21 mouse cellular contexts compared by ENCODE assay signal in genomic region chr13:26699062-26699684, GRCm38 (mm10).
DNase-seq lines count a peak whose midpoint lies in the region; ATAC-seq and TF ChIP-seq lines count a peak whose summit lies in the region.
"Had no signal": no experiment of that assay in that cellular context is flagged by ENCODE, and none has a peak within 500 bp of the region (broad histone marks: within the 10 kb centered on the region; RNA-seq: fewer than 3 reads in every experiment).

No protein-coding gene starts in this region.

- TF ChIP-seq CTCF in brain, embryonic 14.5 days (IDR thresholded peaks at IDR 0.05; ENCODE audit: borderline replicate concordance, extremely low read depth, insufficient read depth, insufficient read length) = no peak
- TF ChIP-seq CTCF in heart, adult 2 months (IDR thresholded peaks at IDR 0.05) = no peak

- no peaks in the 10 kb centered on the region for H3K9me3 ChIP-seq in hindbrain, embryonic 10.5 days
- H3K9me3 ChIP-seq in midbrain, embryonic 10.5 days (replicated peaks) = no peaks in the 10 kb centered on the region
- no peaks in the 10 kb centered on the region for H3K9me3 ChIP-seq in heart, embryonic 11.5 days (replicated peaks; ENCODE audit: control insufficient read depth, low read length)
- H3K9me3 ChIP-seq: embryonic facial prominence, embryonic 13.5 days; heart, embryonic 12.5 days; intestine, embryonic 15.5 days; kidney, embryonic 15.5 days; limb, embryonic 10.5 days; neural tube, embryonic 12.5 days had no signal

- no peak overlapping the region; the same call in 1 of the 2 replicates for H3K27ac ChIP-seq in hindbrain, embryonic 10.5 days
- peak overlapping the region; percentile 43; the same call in 1 of the 2 replicates for H3K27ac ChIP-seq in midbrain, embryonic 10.5 days (replicated peaks)
- H3K27ac ChIP-seq in heart, adult 2 months = no peak overlapping the region
- no peak overlapping the region for H3K27ac ChIP-seq in heart, embryonic 11.5 days (ENCODE audit: low read depth, low read length)
- H3K27ac ChIP-seq: embryonic facial prominence, embryonic 13.5 days; intestine, embryonic 15.5 days; kidney, embryonic 15.5 days; limb, embryonic 10.5 days; macrophage; neural tube, embryonic 12.5 days had no signal

- 21% methylated on average over 4 of the region's 4 CpGs for WGBS in hindbrain, embryonic 10.5 days
- 33% methylated on average over 4 of the region's 4 CpGs for WGBS in midbrain, embryonic 10.5 days
- WGBS in heart, adult 2 months = 72% methylated on average over 4 of the region's 4 CpGs
- WGBS in heart, embryonic 11.5 days (ENCODE audit: insufficient replicate concordance) = 60% methylated on average over 4 of the region's 4 CpGs

- intact Hi-C loops in heart, adult 2 months (cut with DNase I) = no loop called here

- no peaks in the 10 kb centered on the region for H3K27me3 ChIP-seq in hindbrain, embryonic 10.5 days (ENCODE audit: insufficient read depth, poor library complexity, severe bottlenecking)
- H3K27me3 ChIP-seq in midbrain, embryonic 10.5 days (ENCODE audit: low read depth, poor library complexity, severe bottlenecking) = no peaks in the 10 kb centered on the region
- no peaks in the 10 kb centered on the region for H3K27me3 ChIP-seq in heart, adult 2 months (ENCODE audit: control insufficient read depth, insufficient read depth, low read length)
- no peaks in the 10 kb centered on the region for H3K27me3 ChIP-seq in heart, embryonic 11.5 days (ENCODE audit: control insufficient read depth, insufficient read depth, low read length)
- H3K27me3 ChIP-seq: embryonic facial prominence, embryonic 13.5 days; heart, embryonic 12.5 days; intestine, embryonic 15.5 days; kidney, embryonic 15.5 days; neural tube, embryonic 12.5 days had no signal

- H3K4me2 ChIP-seq in heart, embryonic 11.5 days = no peak overlapping the region
- H3K4me2 ChIP-seq: embryonic facial prominence, embryonic 13.5 days; heart, embryonic 12.5 days; intestine, embryonic 15.5 days; kidney, embryonic 15.5 days; liver, embryonic 11.5 days; lung, embryonic 14.5 days; neural tube, embryonic 12.5 days had no signal

- DNase-seq in Muller cell, postnatal 12 days (ENCODE audit: inconsistent ontology term) = peak; percentile 7
- peak; percentile 57 for DNase-seq in brain, embryonic 14.5 days (ENCODE audit: low read depth)
- peak; percentile 10 for DNase-seq in hindbrain, embryonic 10.5 days (ENCODE audit: low spot score)
- peak; percentile 15 for DNase-seq in midbrain, embryonic 10.5 days (ENCODE audit: low spot score)
- no peak for DNase-seq in heart, adult 2 months
- no peak for DNase-seq in thymus, postnatal 36 days
- DNase-seq: cerebellum, postnatal 14 days; gastrocnemius, postnatal 10 days; layer of hippocampus, postnatal 36 days; lung, embryonic 14.5 days; retina, postnatal 1 day; thymus, postnatal 25 days had no signal

- H3K4me3 ChIP-seq in hindbrain, embryonic 10.5 days = no peak overlapping the region
- H3K4me3 ChIP-seq in midbrain, embryonic 10.5 days = no peak overlapping the region
- no peak overlapping the region for H3K4me3 ChIP-seq in heart, adult 2 months
- no peak overlapping the region for H3K4me3 ChIP-seq in heart, embryonic 11.5 days (ENCODE audit: low read depth, low read length)
- H3K4me3 ChIP-seq: embryonic facial prominence, embryonic 13.5 days; heart, embryonic 12.5 days; intestine, embryonic 15.5 days; kidney, embryonic 15.5 days; limb, embryonic 10.5 days; neural tube, embryonic 12.5 days had no signal

- H3K4me1 ChIP-seq in hindbrain, embryonic 10.5 days (replicated peaks) = peaks cover 6% of the 10 kb centered on the region; the same call in 1 of the 2 replicates
- H3K4me1 ChIP-seq in midbrain, embryonic 10.5 days = peaks cover 14% of the 10 kb centered on the region; the same call in 1 of the 2 replicates
- no peaks in the 10 kb centered on the region for H3K4me1 ChIP-seq in heart, adult 2 months (ENCODE audit: control insufficient read depth, insufficient read depth, low read length)
- H3K4me1 ChIP-seq in heart, embryonic 11.5 days (ENCODE audit: control insufficient read depth, insufficient read depth, low read length) = no peaks in the 10 kb centered on the region
- H3K4me1 ChIP-seq: embryonic facial prominence, embryonic 13.5 days; heart, embryonic 12.5 days; intestine, embryonic 15.5 days; kidney, embryonic 15.5 days; limb, embryonic 10.5 days; neural tube, embryonic 12.5 days had no signal

- TF ChIP-seq EP300 in heart, adult 2 months (IDR thresholded peaks at IDR 0.05; ENCODE audit: insufficient read depth, low read depth, low read length) = no peak

- H3K9ac ChIP-seq in heart, adult 2 months (ENCODE audit: low read depth, low read length) = no peak overlapping the region
- H3K9ac ChIP-seq in heart, embryonic 11.5 days (ENCODE audit: low read depth, low read length) = no peak overlapping the region
- H3K9ac ChIP-seq: embryonic facial prominence, embryonic 13.5 days; heart, embryonic 12.5 days; intestine, embryonic 15.5 days; kidney, embryonic 15.5 days; lung, embryonic 14.5 days; neural tube, embryonic 12.5 days had no signal

- ATAC-seq in heart, embryonic 11.5 days (replicated peaks; ENCODE audit: insufficient number of reproducible peaks, low FRiP score, low TSS enrichment) = no peak
- ATAC-seq: intestine, embryonic 15.5 days had no signal

- no peaks in the 10 kb centered on the region for H3K79me2 ChIP-seq in heart, adult 2 months (replicated peaks; ENCODE audit: control insufficient read depth, insufficient read depth, low read length)

- no peak for TF ChIP-seq POLR2A in brain, embryonic 14.5 days (IDR thresholded peaks at IDR 0.05; ENCODE audit: borderline replicate concordance, extremely low read depth, insufficient read depth, insufficient read length, poor library complexity, severe bottlenecking)
- no peak for TF ChIP-seq POLR2A in heart, adult 2 months (IDR thresholded peaks at IDR 0.05; ENCODE audit: insufficient read depth, low read depth, low read length)

- H3K36me3 ChIP-seq in hindbrain, embryonic 10.5 days = no peaks in the 10 kb centered on the region
- no peaks in the 10 kb centered on the region for H3K36me3 ChIP-seq in midbrain, embryonic 10.5 days
- no peaks in the 10 kb centered on the region for H3K36me3 ChIP-seq in heart, adult 2 months (ENCODE audit: control insufficient read depth, insufficient read depth, low read length)
- no peaks in the 10 kb centered on the region for H3K36me3 ChIP-seq in heart, embryonic 11.5 days (ENCODE audit: control insufficient read depth, insufficient read depth, low read length)
- H3K36me3 ChIP-seq: embryonic facial prominence, embryonic 13.5 days; heart, embryonic 12.5 days; intestine, embryonic 15.5 days; kidney, embryonic 15.5 days; limb, embryonic 10.5 days; neural tube, embryonic 12.5 days had no signal

Comparison
In these comparisons a context has a peak if more than half of its experiments do, and no peak if none do; other contexts are left out.
1. DNase-seq: peak in Muller cell, postnatal 12 days (single experiment), brain, embryonic 14.5 days (single experiment), hindbrain, embryonic 10.5 days (single experiment) and midbrain, embryonic 10.5 days (single experiment); none in heart, adult 2 months (0 of 2) and thymus, postnatal 36 days (0 of 2).